Mouse (Mus musculus): Measurements from ENCODE around the gene Oas2. TPM values are rescaled to one million over a fixed set of nuclear protein-coding genes. Genes with fewer than 3 reads are reported as not detected.

Gene Oas2
- total RNA-seq, 2 experiments from 2014 or later = 0.19 to 0.25 TPM

- DNase-seq (ENCODE audit: low spot score) = no peak
These were observed 53.5 kb downstream of the Oas2 start for GRCm38 (mm10) chr5:120696057-120696743.

DNA sequence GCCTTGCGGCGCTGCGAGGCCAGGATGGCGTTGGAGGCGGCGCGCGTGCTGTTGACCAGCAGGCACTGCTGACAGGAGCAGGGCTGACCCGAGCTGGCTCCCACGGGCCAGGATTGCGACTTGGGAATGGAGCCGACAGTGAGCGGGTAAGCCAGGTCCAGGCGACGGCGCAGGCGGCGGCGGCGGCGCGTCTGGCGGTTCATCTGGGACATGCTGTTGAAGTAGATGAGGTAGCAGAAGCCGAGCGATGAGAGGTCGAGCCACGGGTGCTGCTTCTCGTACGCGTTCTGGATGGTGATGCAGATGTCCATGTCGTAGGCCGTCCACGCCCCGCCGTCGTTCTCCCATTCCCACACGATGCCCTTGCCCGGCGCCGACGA lies 55.0 kb downstream of the Oas2 start:
- no peak for DNase-seq (ENCODE audit: low spot score)

DNA sequence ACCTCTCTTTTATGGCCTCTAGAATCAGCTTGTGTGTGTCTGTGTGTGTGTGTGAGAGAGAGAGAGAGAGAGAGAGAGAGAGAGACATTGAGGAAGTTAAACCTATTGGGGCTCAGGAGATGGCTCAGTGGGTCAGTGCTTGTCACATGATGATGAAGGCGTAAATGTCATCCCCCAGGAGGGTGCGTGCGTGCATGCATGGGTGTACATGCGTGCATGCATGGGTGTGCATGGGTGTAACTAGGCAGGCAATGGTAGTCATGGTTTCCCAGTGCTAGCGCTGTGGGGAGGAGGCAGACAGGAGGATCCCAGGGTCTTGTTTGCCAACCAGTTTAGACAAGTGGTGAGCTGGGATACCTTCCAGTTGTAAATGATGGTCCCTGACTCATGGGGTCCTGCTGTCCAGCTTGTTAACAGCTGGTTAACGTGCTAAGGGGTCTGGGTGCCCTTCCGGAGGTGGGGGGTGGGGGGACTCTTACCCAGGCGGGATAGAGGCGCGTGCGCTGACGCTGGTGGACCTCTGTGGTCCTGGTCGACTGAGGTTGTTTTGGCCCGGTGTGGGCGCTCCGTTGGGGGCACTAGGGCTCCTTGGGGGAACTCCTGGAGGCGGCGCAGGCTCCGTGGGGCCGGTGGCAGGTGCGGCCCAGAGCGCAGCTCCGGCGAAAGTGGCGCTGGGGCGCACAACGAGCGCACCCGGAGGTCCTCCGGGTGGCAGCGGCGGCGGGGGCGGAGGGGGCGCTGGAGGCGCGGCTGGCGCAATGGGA lies 55.5 kb downstream of the Oas2 start:
- DNase-seq (ENCODE audit: low spot score) = no peak

GRCm38 (mm10) chr5:120692034-120692433 lies 57.6 kb downstream of the Oas2 start:
- DNase-seq (ENCODE audit: low spot score) = no peak

DNA sequence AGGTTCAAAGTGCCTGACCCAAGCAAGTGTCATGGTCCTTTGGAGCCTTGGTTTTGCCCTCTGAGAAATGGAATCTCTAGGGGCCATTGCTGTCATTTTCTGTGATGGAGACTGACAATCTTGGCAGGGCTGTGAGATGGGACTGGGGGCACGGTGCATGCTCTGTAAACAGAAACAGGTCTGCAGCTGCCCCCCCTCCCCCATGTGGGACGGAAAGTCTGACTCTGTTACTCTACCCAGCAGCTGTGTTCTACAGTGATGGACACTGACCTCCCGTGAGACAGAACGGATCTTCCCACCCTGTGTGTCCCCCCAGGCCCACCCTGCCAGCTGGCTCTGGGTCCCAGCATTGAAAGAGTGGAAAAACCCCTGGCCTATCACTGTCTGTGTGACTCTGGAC lies 59.2 kb downstream of the Oas2 start:
- no peak for DNase-seq (ENCODE audit: low spot score)

GRCm38 (mm10) chr5:120688434-120688833 lies 61.2 kb downstream of the Oas2 start:
- no peak for DNase-seq (ENCODE audit: low spot score)

- no peak for DNase-seq (ENCODE audit: low spot score)
These were observed 61.8 kb downstream of the Oas2 start for GRCm38 (mm10) chr5:120687897-120688296.

DNA sequence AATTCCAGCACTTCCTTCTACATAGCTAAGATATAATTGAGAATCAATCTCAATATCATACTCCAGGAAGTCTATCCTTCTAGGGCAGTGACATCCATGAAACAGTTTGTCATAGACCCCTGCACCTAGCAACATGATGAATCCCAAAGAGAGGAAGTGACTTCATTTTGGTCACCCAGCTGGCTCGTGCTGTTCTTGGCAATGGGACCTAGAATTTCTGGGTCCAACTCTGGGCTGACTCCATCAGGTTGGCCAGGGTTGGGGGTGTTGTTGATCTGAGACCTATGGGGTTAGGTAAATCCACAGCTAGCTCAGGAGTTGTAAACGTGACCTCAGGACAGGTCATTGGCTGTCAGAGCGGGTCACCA lies 62.2 kb downstream of the Oas2 start:
- no peak for DNase-seq (ENCODE audit: low spot score)

DNA sequence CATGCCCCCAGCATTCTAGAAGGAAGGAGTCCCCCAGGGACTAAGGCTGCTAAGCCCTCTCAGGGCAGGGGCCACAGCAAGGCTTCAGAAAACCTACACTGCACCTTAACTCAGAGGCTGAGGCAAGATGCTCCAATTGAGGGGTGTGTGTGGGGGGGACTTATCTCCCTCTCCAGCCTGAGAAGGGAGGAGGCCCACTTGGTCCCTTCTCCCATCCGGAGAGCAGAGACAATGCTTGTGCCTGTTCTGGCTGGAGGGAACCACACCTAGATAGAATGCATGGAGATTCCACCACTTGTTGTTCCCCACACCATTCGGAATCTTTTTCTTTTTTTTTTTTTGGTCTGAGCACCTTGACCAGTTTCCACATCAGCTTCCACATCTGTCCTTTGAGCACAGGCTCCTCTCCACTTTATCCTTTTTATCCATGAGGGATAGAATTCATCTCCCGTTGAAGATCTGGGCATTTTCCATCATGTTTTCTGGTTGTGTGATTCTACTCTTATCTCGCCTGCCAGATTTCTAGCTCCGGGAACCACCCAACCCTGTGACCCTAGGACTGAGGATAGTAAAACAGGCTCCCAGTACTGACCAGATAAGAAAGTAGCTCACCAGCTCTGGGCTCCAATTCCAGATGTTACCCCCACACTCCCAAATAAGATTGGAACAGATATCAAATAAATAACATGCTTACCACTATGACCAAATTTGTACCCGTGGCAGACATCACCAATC lies 62.7 kb downstream of the Oas2 start:
- no peak for DNase-seq (ENCODE audit: low spot score)

GRCm38 (mm10) chr5:120685678-120686077 lies 64.0 kb downstream of the Oas2 start:
- no peak for DNase-seq (ENCODE audit: low spot score)

- DNase-seq (ENCODE audit: low spot score) = no peak
These were observed 66.5 kb downstream of the Oas2 start for GRCm38 (mm10) chr5:120682982-120683771.

DNA sequence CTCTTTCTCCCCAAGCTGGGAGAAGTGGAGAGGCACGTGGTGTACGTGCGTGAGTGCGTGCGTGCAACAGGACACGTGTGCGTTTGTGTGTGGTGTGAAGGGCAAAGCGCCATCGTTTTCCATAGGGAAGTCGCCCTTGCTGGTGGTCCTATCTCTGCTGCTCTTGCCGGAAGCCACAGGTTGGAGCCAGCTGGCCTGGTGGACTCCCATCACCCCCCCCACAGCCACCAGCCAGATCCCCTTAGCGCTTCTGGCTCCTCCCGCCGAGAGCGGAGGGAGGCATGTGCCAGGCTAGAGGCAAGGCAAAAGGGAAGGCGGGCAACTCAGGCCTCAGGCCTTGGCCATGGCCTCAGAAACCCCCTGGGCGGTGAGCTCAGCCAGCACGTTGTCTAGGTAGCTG lies 68.7 kb downstream of the Oas2 start:
- no peak for DNase-seq (ENCODE audit: low spot score)

Other genes with a start within 250 kb of the Oas2 start
- 10 to 100 TPM; 46.9 to 52.2 TPM for gene Plbd2, start 246.2 kb downstream of the Oas2 start, total RNA-seq (2021)
- 1 to 10 TPM; 8.5 to 8.6 TPM for gene Slc8b1, start 238.7 kb downstream of the Oas2 start, total RNA-seq (2021)
- gene Tpcn1, start 161.2 kb downstream of the Oas2 start, total RNA-seq (2021) = 10 to 100 TPM; 38.9 to 42.9 TPM
- gene Iqcd, start 160.8 kb downstream of the Oas2 start, total RNA-seq (2021) = not detected
- gene Rita1, start 137.3 kb downstream of the Oas2 start, total RNA-seq (2021) = 1 to 10 TPM; 7.0 to 7.5 TPM
- 10 to 100 TPM; 15.8 to 15.9 TPM for gene Ddx54, start 137.1 kb downstream of the Oas2 start, total RNA-seq (2021)
- not detected for gene Cfap73, start 115.6 kb downstream of the Oas2 start, total RNA-seq (2021)
- gene Rasal1, start 101.0 kb downstream of the Oas2 start, total RNA-seq (2021) = not detected
- under 1 TPM; 0.41 to 0.74 TPM for gene Dtx1, start 37.9 kb downstream of the Oas2 start, total RNA-seq (2021)
- gene Oas3, start 27.8 kb upstream of the Oas2 start, total RNA-seq (2021) = not detected
- gene Oas1e, start 45.7 kb upstream of the Oas2 start, total RNA-seq (2021) = not detected
- under 1 TPM in 1 of 2 experiments, not detected in 1; 0.09 TPM for gene Oas1c, start 62.7 kb upstream of the Oas2 start, total RNA-seq (2021)
- gene Oas1f, start 97.5 kb upstream of the Oas2 start, total RNA-seq (2021) = not detected
- not detected for gene Oas1h, start 111.6 kb upstream of the Oas2 start, total RNA-seq (2021)
- gene Oas1g, start 137.8 kb upstream of the Oas2 start, total RNA-seq (2021) = not detected
- gene Oas1a, start 157.7 kb upstream of the Oas2 start, total RNA-seq (2021) = under 1 TPM; 0.12 to 0.16 TPM
- not detected for gene Oas1d, start 164.7 kb upstream of the Oas2 start, total RNA-seq (2021)